Mouse (Mus musculus) megakaryocyte, embryonic 14.5 days (primary cell): ENCODE measurements around the gene Gfra1.
A peak's percentile ranks its signal among the peaks of the same experiment; 100 is the strongest.

Source experiments
- FLI1 ChIP-seq: IDR thresholded peaks from 2 replicates; pipeline ENCODE4 v1.6.1; 2012; ENCODE audit warnings: low read length, inconsistent platforms, mixed read lengths
- GATA1 ChIP-seq: IDR thresholded peaks from 3 replicates; pipeline ENCODE4 v1.6.1; 2012; ENCODE audit warnings: mixed read lengths, low read length, inconsistent platforms, borderline replicate concordance

DNA sequence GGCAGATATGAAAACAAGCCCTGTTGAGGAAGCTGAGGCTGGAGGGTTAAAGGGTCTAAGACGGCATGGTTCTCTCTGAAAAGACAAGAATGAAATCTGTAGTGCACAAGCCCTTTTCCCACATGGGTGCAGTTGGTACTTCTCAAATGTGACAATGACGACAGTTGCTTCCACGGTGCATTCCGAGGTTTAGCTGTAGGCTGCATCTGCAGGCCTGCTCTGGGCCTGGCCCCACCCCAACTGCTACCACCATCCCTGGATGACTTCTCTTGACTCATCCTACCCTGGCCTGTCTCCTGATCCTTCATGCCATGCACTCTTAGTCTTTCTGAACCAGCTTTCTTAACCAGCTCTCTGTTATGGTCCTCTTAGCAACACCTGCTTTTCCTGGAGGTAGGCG is 22.9 kb downstream of the Gfra1 start:
- 0 out of 2 replicates have a peak, but pooled peaks have one; percentile 1 for TF ChIP-seq FLI1
- no peak for TF ChIP-seq GATA1
